9 mouse cellular contexts compared by ENCODE assay signal in the genomic region with DNA sequence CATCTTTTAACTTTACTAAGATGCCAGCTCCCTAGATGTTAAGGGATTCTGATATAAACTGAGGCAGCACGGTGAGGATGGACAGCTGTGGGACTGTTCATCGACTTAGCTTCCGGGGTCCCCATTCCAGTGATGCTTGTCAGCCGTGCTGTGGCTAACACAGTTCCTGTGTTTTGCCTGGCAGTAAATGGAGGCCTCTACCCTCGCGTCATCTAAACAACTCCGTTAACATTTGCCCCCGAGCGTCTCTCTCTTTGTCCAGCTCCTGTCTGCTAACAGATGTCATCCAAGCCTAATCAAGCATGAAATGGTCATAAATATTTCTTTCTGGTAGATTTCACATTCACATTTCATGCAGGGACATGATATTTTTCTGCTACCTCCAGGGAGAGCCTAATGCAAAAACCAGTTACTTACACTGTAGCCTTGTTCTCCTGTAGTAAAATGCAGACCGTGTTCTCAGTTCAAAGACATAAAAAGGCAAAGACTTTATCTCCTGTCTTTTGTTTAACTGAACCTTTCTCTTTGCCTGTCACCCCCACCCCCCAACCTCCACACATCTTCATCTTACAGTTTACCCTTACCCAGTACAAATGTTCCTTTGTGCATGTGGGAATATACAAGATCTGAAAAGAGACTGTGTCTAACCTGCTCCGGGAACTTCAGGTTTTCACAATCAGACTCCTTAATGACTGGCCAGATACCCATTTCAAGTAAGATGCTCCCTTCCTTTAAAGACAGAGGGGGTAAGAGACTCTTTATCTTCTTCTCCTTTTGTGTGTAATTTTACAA.
A peak's percentile ranks its signal among the peaks of the same experiment; 100 is the strongest.
DNase-seq lines count a peak whose midpoint lies in the region; ATAC-seq and TF ChIP-seq lines count a peak whose summit lies in the region.
"Had no signal": no experiment of that assay in that cellular context is flagged by ENCODE, and none has a peak within 500 bp of the region (broad histone marks: within the 10 kb centered on the region; RNA-seq: fewer than 3 reads in every experiment).

No protein-coding gene starts in this region.

- H3K4me2 ChIP-seq in heart, embryonic 14.5 days (ENCODE audit: low read length) = no peak overlapping the region
- H3K4me2 ChIP-seq in heart, embryonic 11.5 days = no peak overlapping the region
- H3K4me2 ChIP-seq in embryonic facial prominence, embryonic 11.5 days (ENCODE audit: low read depth, low read length) = no peak overlapping the region
- no peak overlapping the region for H3K4me2 ChIP-seq in limb, embryonic 14.5 days (replicated peaks; ENCODE audit: low read depth, low read length, severe bottlenecking)
- H3K4me2 ChIP-seq: liver, embryonic 11.5 days had no signal

- peaks cover 1 to 7% of the 10 kb centered on the region in 2 experiments for H3K4me1 ChIP-seq in heart, embryonic 14.5 days (ENCODE audit: control insufficient read depth in 2 of 2, insufficient read depth in 2 of 2, low read length in 2 of 2)
- peaks cover 16% of the 10 kb centered on the region for H3K4me1 ChIP-seq in heart, embryonic 11.5 days (ENCODE audit: control insufficient read depth, insufficient read depth, low read length)
- H3K4me1 ChIP-seq in embryonic facial prominence, embryonic 11.5 days (ENCODE audit: control insufficient read depth, insufficient read depth, low read length) = no peaks in the 10 kb centered on the region; the same call in 1 of the 2 replicates
- H3K4me1 ChIP-seq in limb, embryonic 14.5 days (ENCODE audit: control insufficient read depth, insufficient read depth, low read length) = peaks cover 40% of the 10 kb centered on the region

- no peaks in the 10 kb centered on the region for H3K36me3 ChIP-seq in heart, embryonic 14.5 days (ENCODE audit: control insufficient read depth, insufficient read depth, low read length)
- H3K36me3 ChIP-seq in heart, embryonic 11.5 days (ENCODE audit: control insufficient read depth, insufficient read depth, low read length) = no peaks in the 10 kb centered on the region
- H3K36me3 ChIP-seq in embryonic facial prominence, embryonic 11.5 days (replicated peaks; ENCODE audit: control insufficient read depth, insufficient read depth, low read depth, low read length) = no peaks in the 10 kb centered on the region
- H3K36me3 ChIP-seq in limb, embryonic 14.5 days (ENCODE audit: control insufficient read depth, insufficient read depth, low read length) = no peaks in the 10 kb centered on the region; the same call in 1 of the 2 replicates

- WGBS in heart, embryonic 14.5 days = 45% methylated on average over 11 of the region's 11 CpGs
- WGBS in heart, embryonic 11.5 days (ENCODE audit: insufficient replicate concordance) = 42% methylated on average over 11 of the region's 11 CpGs
- 18% methylated on average over 11 of the region's 11 CpGs for WGBS in embryonic facial prominence, embryonic 11.5 days
- WGBS in limb, embryonic 14.5 days = 22% methylated on average over 11 of the region's 11 CpGs

- peak; percentile 42 for DNase-seq in Muller cell, postnatal 12 days (ENCODE audit: inconsistent ontology term)
- DNase-seq in embryonic facial prominence, embryonic 11.5 days (ENCODE audit: low spot score) = peak; percentile 67
- DNase-seq in limb, embryonic 14.5 days (ENCODE audit: low spot score) = no peak
- no peak for DNase-seq in ovary, postnatal 36 days (ENCODE audit: low spot score)
- DNase-seq in thymus, postnatal 14 days = no peak

- ATAC-seq in heart, embryonic 14.5 days (ENCODE audit: insufficient number of reproducible peaks, insufficient read depth, low FRiP score, low read depth) = no peak
- no peak for ATAC-seq in heart, embryonic 11.5 days (replicated peaks; ENCODE audit: insufficient number of reproducible peaks, low FRiP score, low TSS enrichment)
- peak; percentile 62 for ATAC-seq in embryonic facial prominence, embryonic 11.5 days (replicated peaks; ENCODE audit: insufficient number of reproducible peaks, low FRiP score, low TSS enrichment, low read depth)
- ATAC-seq in limb, embryonic 14.5 days (ENCODE audit: low FRiP score, low read depth) = peak; percentile 63; the same call in 1 of the 2 replicates
- ATAC-seq in megakaryocyte, adult 5-6 weeks (ENCODE audit: poor library complexity, severe bottlenecking) = no peak

- no peak overlapping the region for H3K27ac ChIP-seq in heart, embryonic 14.5 days (replicated peaks in 1 of 2; ENCODE audit: control insufficient read depth in 1 of 2, insufficient read depth in 1 of 2, low read depth in 2 of 2, low read length in 2 of 2)
- H3K27ac ChIP-seq in heart, embryonic 11.5 days (ENCODE audit: low read depth, low read length) = no peak overlapping the region
- H3K27ac ChIP-seq in embryonic facial prominence, embryonic 11.5 days (replicated peaks; ENCODE audit: low read depth, low read length) = no peak overlapping the region
- H3K27ac ChIP-seq in limb, embryonic 14.5 days (replicated peaks; ENCODE audit: low read depth, low read length) = no peak overlapping the region

- no peaks in the 10 kb centered on the region for H3K27me3 ChIP-seq in heart, embryonic 14.5 days (ENCODE audit: control insufficient read depth, insufficient read depth, low read length)
- no peaks in the 10 kb centered on the region for H3K27me3 ChIP-seq in heart, embryonic 11.5 days (ENCODE audit: control insufficient read depth, insufficient read depth, low read length)
- H3K27me3 ChIP-seq in embryonic facial prominence, embryonic 11.5 days (ENCODE audit: control insufficient read depth, insufficient read depth, low read length) = no peaks in the 10 kb centered on the region
- no peaks in the 10 kb centered on the region for H3K27me3 ChIP-seq in limb, embryonic 14.5 days (ENCODE audit: control insufficient read depth, insufficient read depth, low read length)

- no peak for TF ChIP-seq POLR2A in limb, embryonic 14.5 days (IDR thresholded peaks at IDR 0.05; ENCODE audit: borderline replicate concordance, extremely low read depth, insufficient read depth, insufficient read length)

- no peak overlapping the region for H3K4me3 ChIP-seq in heart, embryonic 14.5 days (ENCODE audit: control insufficient read depth in 1 of 2, insufficient read depth in 1 of 2, low read depth in 1 of 2, low read length in 2 of 2)
- H3K4me3 ChIP-seq in heart, embryonic 11.5 days (ENCODE audit: low read depth, low read length) = no peak overlapping the region
- H3K4me3 ChIP-seq in embryonic facial prominence, embryonic 11.5 days (ENCODE audit: low read depth, low read length) = no peak overlapping the region
- H3K4me3 ChIP-seq in limb, embryonic 14.5 days (replicated peaks; ENCODE audit: low read length) = no peak overlapping the region

- 0 out of 2 replicates have a peak overlapping the region, but pooled peaks have one; percentile 9 for H3K9ac ChIP-seq in heart, embryonic 14.5 days (ENCODE audit: low read length)
- no peak overlapping the region for H3K9ac ChIP-seq in heart, embryonic 11.5 days (ENCODE audit: low read depth, low read length)
- H3K9ac ChIP-seq in embryonic facial prominence, embryonic 11.5 days (replicated peaks; ENCODE audit: low read length) = no peak overlapping the region
- H3K9ac ChIP-seq in limb, embryonic 14.5 days (ENCODE audit: low read depth, low read length, severe bottlenecking) = no peak overlapping the region

- H3K9me3 ChIP-seq in heart, embryonic 14.5 days (ENCODE audit: control insufficient read depth, low read length) = no peaks in the 10 kb centered on the region
- no peaks in the 10 kb centered on the region for H3K9me3 ChIP-seq in heart, embryonic 11.5 days (replicated peaks; ENCODE audit: control insufficient read depth, low read length)
- H3K9me3 ChIP-seq in embryonic facial prominence, embryonic 11.5 days (replicated peaks; ENCODE audit: control insufficient read depth, low read length) = no peaks in the 10 kb centered on the region
- H3K9me3 ChIP-seq in limb, embryonic 14.5 days (ENCODE audit: control insufficient read depth, low read length) = no peaks in the 10 kb centered on the region

Comparison
In these comparisons a context has a peak if more than half of its experiments do, and no peak if none do; other contexts are left out.
1. ATAC-seq: peak in embryonic facial prominence, embryonic 11.5 days (single experiment) and limb, embryonic 14.5 days (single experiment); none in heart, embryonic 14.5 days (single experiment), heart, embryonic 11.5 days (single experiment) and megakaryocyte, adult 5-6 weeks (single experiment).
2. DNase-seq: peak in Muller cell, postnatal 12 days (single experiment) and embryonic facial prominence, embryonic 11.5 days (single experiment); none in limb, embryonic 14.5 days (single experiment), ovary, postnatal 36 days (single experiment) and thymus, postnatal 14 days (single experiment).